Mouse (Mus musculus) embryo, embryonic 9.5 days (tissue): ENCODE results near the gene Pdxp.

Experiments
- DNase-seq: peaks from one replicate; pipeline ENCODE4 v3.0.0-alpha.2; 2017; ENCODE audit errors: extremely low spot score

Gene Pdxp

GRCm38 (mm10) chr15:78899409-78899739, 14.3 kb upstream of the Pdxp start, which contains the start of gene Gm49510:
TSS of gene Gm49510 (plus strand) at chr15:78899667.
- no peak for DNase-seq

GRCm38 (mm10) chr15:78899740-78900584, 13.8 kb upstream of the Pdxp start, which contains the start of gene Sh3bp1:
TSS of gene Sh3bp1 (plus strand) at chr15:78899768.
- peak; percentile 74 for DNase-seq

- no peak for DNase-seq
Observed at GRCm38 (mm10) chr15:78900585-78901421, 12.9 kb upstream of the Pdxp start.

- no peak for DNase-seq
Observed at GRCm38 (mm10) chr15:78901422-78901789, 12.3 kb upstream of the Pdxp start.

- DNase-seq, result peak; percentile 78
Observed at GRCm38 (mm10) chr15:78903243-78903642, 10.5 kb upstream of the Pdxp start.

GRCm38 (mm10) chr15:78908399-78908798, 5.3 kb upstream of the Pdxp start:
- no peak for DNase-seq

- no peak for DNase-seq
Observed at GRCm38 (mm10) chr15:78908982-78909381, 4.7 kb upstream of the Pdxp start.

- no peak for DNase-seq
Observed at GRCm38 (mm10) chr15:78912040-78912439, 1.7 kb upstream of the Pdxp start.

- peak; percentile 51 for DNase-seq
Observed at GRCm38 (mm10) chr15:78914091-78914822, 538 bp downstream of the Pdxp start.

GRCm38 (mm10) chr15:78914823-78915659, 1.3 kb downstream of the Pdxp start:
- no peak for DNase-seq

- DNase-seq, result peak; percentile 70
Observed at GRCm38 (mm10) chr15:78915660-78916017, 1.9 kb downstream of the Pdxp start.

- no peak for DNase-seq
Observed at GRCm38 (mm10) chr15:78916052-78916826, 2.5 kb downstream of the Pdxp start.

GRCm38 (mm10) chr15:78918126-78918525, 4.4 kb downstream of the Pdxp start:
- no peak for DNase-seq

- DNase-seq, result no peak
Observed at GRCm38 (mm10) chr15:78919914-78920313, 6.2 kb downstream of the Pdxp start.

- no peak for DNase-seq
Observed at GRCm38 (mm10) chr15:78922700-78923099, 9.0 kb downstream of the Pdxp start.

GRCm38 (mm10) chr15:78923585-78923984, 9.9 kb downstream of the Pdxp start:
- DNase-seq, result no peak

- no peak for DNase-seq
Observed at GRCm38 (mm10) chr15:78925129-78925528, 11.4 kb downstream of the Pdxp start.

GRCm38 (mm10) chr15:78926021-78926919, 12.6 kb downstream of the Pdxp start, which contains the start of gene Lgals1:
TSS of gene Lgals1 (plus strand) at chr15:78926725.
- peak; percentile 81 for DNase-seq
